Mouse (Mus musculus): ENCODE data around the gene Coro1a. TPM values are rescaled to one million over a fixed set of nuclear protein-coding genes. Genes with fewer than 3 reads are reported as not detected.
A peak's percentile ranks its signal among the peaks of the same experiment; 100 is the strongest.

The Coro1a gene
- polyA plus RNA-seq (2012; ENCODE audit: insufficient read depth, low replicate concordance) = 1,070 and 1,578 TPM in 2 replicates

DNA sequence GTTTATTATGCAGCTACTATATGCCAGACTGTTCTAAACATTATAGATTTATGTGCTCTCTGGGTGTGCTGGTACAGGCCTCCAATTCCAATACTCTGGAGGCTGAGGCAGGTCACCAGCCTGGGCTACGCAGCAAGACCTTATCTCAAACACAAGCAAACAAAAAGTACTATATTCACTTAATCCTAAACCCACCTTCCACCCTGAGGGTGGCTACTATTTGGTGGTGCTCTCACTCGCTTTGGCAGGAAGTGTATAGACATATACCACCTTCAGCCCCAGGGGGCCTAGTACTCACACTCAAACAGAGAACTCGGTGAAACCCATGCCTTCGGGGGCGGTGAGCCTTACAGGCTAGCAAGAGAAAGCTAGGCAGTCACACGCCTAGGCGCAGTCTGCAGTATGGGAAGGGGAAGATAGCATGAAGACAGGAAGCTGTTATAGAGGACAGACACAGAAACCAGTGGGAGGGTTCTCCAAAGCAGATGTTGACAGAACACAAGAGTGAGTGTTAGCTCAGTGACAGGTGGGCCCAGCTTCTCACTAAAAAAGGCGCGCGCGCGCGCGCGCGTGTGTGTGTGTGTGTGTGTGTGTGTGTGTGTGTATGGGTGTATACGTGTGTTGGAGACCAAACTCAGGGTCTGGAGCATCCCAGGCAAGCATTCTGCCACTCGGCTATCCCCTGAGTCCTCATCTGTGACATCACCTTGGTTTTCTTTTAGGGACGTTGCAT lies at the start of gene Coro1a:
Coro1a (minus strand) TSS at position 346 of the 733 bp plus-strand sequence.
- peak within 1 kb of the TSS; percentile 3 for H3K4me3 ChIP-seq (replicated peaks)
- H3K27me3 ChIP-seq (replicated peaks) = no peaks in the 10 kb centered on the region
- no peak for TF ChIP-seq FLI1 (IDR thresholded peaks at IDR 0.05; ENCODE audit: low read length)
- H3K4me1 ChIP-seq = peaks cover 60% of the 10 kb centered on the region
- peaks cover 10% of the 10 kb centered on the region for H3K9me3 ChIP-seq
- H3K36me3 ChIP-seq (replicated peaks; ENCODE audit: low read length) = peaks cover 10% of the 10 kb centered on the region

DNA sequence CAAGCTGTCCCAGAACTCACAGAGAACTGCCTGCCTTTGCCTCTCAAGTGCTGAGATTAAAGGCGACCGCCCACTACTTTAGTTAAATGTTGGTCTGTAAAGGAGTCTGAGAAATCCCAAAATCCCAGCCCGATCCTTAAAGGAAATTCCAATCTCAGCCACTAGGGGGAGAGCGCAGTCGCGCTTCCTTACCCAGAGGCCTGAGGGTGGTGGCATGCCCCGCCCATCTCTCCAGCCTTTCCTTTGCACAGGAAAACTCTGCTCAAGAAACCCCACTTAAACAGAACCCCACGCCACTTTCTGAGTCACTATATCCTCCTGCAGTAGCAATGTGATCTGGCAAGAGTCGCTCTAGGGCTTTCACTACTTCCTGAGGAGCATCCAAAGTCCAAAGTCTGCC lies 47.3 kb upstream of the Coro1a start:
- H3K4me1 ChIP-seq = peaks cover 31% of the 10 kb centered on the region
- no peaks in the 10 kb centered on the region for H3K36me3 ChIP-seq (replicated peaks; ENCODE audit: low read length)
- peak overlapping the region; percentile 82 for H3K4me3 ChIP-seq (replicated peaks)
- H3K27me3 ChIP-seq (replicated peaks) = peaks cover 3% of the 10 kb centered on the region
- peaks cover 5% of the 10 kb centered on the region for H3K9me3 ChIP-seq
- TF ChIP-seq GATA1 (IDR thresholded peaks at IDR 0.05; ENCODE audit: borderline replicate concordance, low read length) (no peak), FLI1 (IDR thresholded peaks at IDR 0.05; ENCODE audit: low read length) (no peak)

- H3K36me3 ChIP-seq (replicated peaks; ENCODE audit: low read length) = no peaks in the 10 kb centered on the region
- peaks cover 3% of the 10 kb centered on the region for H3K27me3 ChIP-seq (replicated peaks)
- TF ChIP-seq GATA1 (IDR thresholded peaks at IDR 0.05; ENCODE audit: borderline replicate concordance, low read length) (no peak), FLI1 (IDR thresholded peaks at IDR 0.05; ENCODE audit: low read length) (no peak)
- H3K4me1 ChIP-seq = peaks cover 30% of the 10 kb centered on the region
- no peak overlapping the region for H3K4me3 ChIP-seq (replicated peaks)
- H3K9me3 ChIP-seq = peaks cover 5% of the 10 kb centered on the region
Measured at GRCm38 (mm10) chr7:126749582-126750343, 42.2 kb upstream of the Coro1a start.

DNA sequence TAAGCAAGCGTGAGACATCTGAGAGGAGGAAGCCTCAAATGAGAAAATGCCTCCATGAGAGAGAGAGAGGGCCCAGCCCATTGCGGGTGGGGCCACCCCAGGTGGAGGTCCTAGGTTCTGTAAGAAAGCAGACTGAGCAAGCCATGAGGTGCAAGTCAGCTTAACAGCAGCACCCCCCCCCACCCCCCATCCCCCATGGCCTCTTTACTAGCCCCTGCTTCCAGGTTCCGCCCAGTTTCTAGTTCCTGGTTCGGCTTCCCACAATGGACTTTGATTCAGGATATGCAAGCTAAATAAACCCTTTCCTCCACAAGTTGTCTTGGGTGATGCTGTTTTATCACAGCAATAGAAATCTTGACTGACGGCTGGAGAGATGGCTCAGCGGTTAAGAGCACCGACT lies 41.2 kb upstream of the Coro1a start:
- Histone ChIP-seq H3K4me3 (replicated peaks) (no peak overlapping the region), H3K9me3 (peaks cover 5% of the 10 kb centered on the region), H3K27me3 (replicated peaks) (peaks cover 3% of the 10 kb centered on the region), H3K36me3 (replicated peaks; ENCODE audit: low read length) (no peaks in the 10 kb centered on the region), H3K4me1 (peaks cover 21% of the 10 kb centered on the region)
- no peak for TF ChIP-seq GATA1 (IDR thresholded peaks at IDR 0.05; ENCODE audit: borderline replicate concordance, low read length)
- no peak for TF ChIP-seq FLI1 (IDR thresholded peaks at IDR 0.05; ENCODE audit: low read length)

- no peak for TF ChIP-seq GATA1 (IDR thresholded peaks at IDR 0.05; ENCODE audit: borderline replicate concordance, low read length)
- no peak for TF ChIP-seq FLI1 (IDR thresholded peaks at IDR 0.05; ENCODE audit: low read length)
- H3K4me3 ChIP-seq (replicated peaks) = peak overlapping the region; percentile 82
- peaks cover 21% of the 10 kb centered on the region for H3K4me1 ChIP-seq
- H3K36me3 ChIP-seq (replicated peaks; ENCODE audit: low read length) = no peaks in the 10 kb centered on the region
- H3K27me3 ChIP-seq (replicated peaks) = peaks cover 1% of the 10 kb centered on the region
- no peaks in the 10 kb centered on the region for H3K9me3 ChIP-seq
Measured at GRCm38 (mm10) chr7:126746798-126747197, 39.2 kb upstream of the Coro1a start.

DNA sequence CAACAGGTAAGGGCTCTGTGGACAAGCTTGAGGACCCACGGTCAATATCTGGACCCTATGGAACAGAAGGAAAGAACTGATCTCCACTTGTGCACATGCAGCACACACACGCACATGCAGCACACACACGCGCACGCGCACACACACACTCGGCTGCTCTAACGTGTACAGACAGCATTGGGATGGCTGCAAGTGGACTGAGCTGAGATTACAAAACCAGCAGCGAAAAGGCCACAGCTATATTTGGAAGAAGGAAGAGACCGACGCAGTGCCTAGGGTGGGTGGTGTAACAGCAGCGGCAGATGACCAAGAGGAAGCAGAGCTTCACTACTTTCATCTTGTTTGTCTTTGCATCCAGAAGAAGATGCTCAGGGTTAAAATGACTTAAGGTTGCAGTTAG lies 38.5 kb upstream of the Coro1a start:
- peaks cover 24% of the 10 kb centered on the region for H3K4me1 ChIP-seq
- no peaks in the 10 kb centered on the region for H3K9me3 ChIP-seq
- H3K27me3 ChIP-seq (replicated peaks) = peaks cover 4% of the 10 kb centered on the region
- TF ChIP-seq FLI1 (IDR thresholded peaks at IDR 0.05; ENCODE audit: low read length) = no peak
- TF ChIP-seq GATA1 (IDR thresholded peaks at IDR 0.05; ENCODE audit: borderline replicate concordance, low read length) = no peak
- H3K36me3 ChIP-seq (replicated peaks; ENCODE audit: low read length) = no peaks in the 10 kb centered on the region
- H3K4me3 ChIP-seq (replicated peaks) = peak overlapping the region; percentile 82

DNA sequence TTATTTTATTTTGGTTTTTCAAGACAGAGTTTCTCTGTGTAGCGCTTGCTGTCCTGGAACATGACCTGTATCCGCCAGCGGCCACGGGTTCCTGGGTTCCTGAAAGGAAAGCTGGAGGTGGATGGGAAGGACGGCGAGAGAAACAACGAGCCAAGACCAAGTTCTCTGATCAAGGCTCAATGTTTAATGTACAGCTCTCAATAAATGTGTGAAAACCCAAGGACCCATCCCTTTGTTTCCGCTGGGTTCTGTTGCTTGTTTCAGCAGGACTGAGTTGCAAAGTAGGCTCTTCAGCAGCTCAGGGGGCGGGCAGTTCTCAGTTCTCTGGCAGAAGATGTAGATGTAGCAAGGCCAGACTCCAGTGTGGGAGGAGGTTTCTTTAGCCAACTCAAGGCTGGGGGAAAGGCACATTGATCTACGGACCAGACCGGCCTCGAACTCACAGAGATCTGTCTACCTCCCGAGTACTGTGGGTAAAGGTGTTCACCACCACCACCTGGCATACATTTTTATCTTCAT lies 34.4 kb upstream of the Coro1a start:
- H3K9me3 ChIP-seq = no peaks in the 10 kb centered on the region
- no peak overlapping the region for H3K4me3 ChIP-seq (replicated peaks)
- no peak for TF ChIP-seq FLI1 (IDR thresholded peaks at IDR 0.05; ENCODE audit: low read length)
- no peak for TF ChIP-seq GATA1 (IDR thresholded peaks at IDR 0.05; ENCODE audit: borderline replicate concordance, low read length)
- H3K4me1 ChIP-seq = peaks cover 21% of the 10 kb centered on the region
- H3K27me3 ChIP-seq (replicated peaks) = peaks cover 20% of the 10 kb centered on the region
- H3K36me3 ChIP-seq (replicated peaks; ENCODE audit: low read length) = no peaks in the 10 kb centered on the region

DNA sequence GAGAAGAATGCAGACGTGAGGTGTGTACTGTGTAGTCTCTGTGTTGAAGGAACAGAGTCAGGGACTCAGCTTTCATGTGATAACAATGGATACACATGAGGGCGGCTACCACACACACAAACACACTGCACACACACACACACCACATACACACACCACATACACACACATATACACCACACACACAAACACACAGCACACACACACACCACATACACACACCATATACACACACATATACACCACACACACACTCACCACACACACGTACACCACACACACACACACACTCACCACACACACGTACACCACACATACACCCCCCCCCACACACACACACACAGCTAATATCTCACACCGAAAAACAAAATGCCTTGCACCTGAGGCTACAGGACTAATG lies 33.9 kb upstream of the Coro1a start:
- peaks cover 15% of the 10 kb centered on the region for H3K4me1 ChIP-seq
- H3K4me3 ChIP-seq (replicated peaks) = no peak overlapping the region
- no peaks in the 10 kb centered on the region for H3K36me3 ChIP-seq (replicated peaks; ENCODE audit: low read length)
- peaks cover 20% of the 10 kb centered on the region for H3K27me3 ChIP-seq (replicated peaks)
- no peaks in the 10 kb centered on the region for H3K9me3 ChIP-seq
- no peak for TF ChIP-seq GATA1 (IDR thresholded peaks at IDR 0.05; ENCODE audit: borderline replicate concordance, low read length)
- TF ChIP-seq FLI1 (IDR thresholded peaks at IDR 0.05; ENCODE audit: low read length) = no peak

DNA sequence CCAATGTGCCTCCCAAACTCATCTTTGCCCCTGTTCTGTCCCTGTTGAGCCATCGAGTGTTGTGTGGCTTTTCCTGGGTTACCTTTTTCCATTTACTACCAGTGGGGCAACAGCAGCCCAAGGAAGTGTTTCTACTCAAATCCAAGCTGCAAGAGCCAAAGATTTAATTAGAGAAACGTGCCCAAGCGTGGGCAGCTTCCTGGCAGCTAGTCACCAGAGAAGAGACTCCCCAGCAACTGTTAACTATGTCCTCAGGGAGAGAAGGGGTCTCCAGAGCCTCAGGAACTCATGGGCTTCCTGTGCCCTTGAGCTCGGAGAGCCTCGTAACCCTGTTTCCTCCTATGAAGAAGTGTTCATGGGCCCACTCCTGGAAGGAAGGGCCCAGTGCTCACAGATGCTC lies 33.4 kb upstream of the Coro1a start:
- Histone ChIP-seq H3K9me3 (no peaks in the 10 kb centered on the region), H3K4me3 (replicated peaks) (no peak overlapping the region), H3K27me3 (replicated peaks) (peaks cover 21% of the 10 kb centered on the region), H3K36me3 (replicated peaks; ENCODE audit: low read length) (no peaks in the 10 kb centered on the region), H3K4me1 (peaks cover 10% of the 10 kb centered on the region)
- TF ChIP-seq FLI1 (IDR thresholded peaks at IDR 0.05; ENCODE audit: low read length) = no peak
- TF ChIP-seq GATA1 (IDR thresholded peaks at IDR 0.05; ENCODE audit: borderline replicate concordance, low read length) = no peak
